Mouse (Mus musculus): ENCODE results near the gene Rbmx2. TPM values are rescaled to one million over a fixed set of nuclear protein-coding genes. Genes with fewer than 3 reads are reported as not detected.
A peak's percentile ranks its signal among the peaks of the same experiment; 100 is the strongest.

Rbmx2 gene
- total and polyA plus RNA-seq, 2 experiments from 2014 or later = 9.7 to 28.5 TPM

GRCm38 (mm10) chrX:48694460-48694859 is 344 bp upstream of the Rbmx2 start:
- Histone ChIP-seq H3K36me3 (ENCODE audit: insufficient read depth) (no peaks in the 10 kb centered on the region), H3K27me3 (ENCODE audit: insufficient read depth, low read length) (no peaks in the 10 kb centered on the region), H3K4me1 (ENCODE audit: insufficient read depth) (no peaks in the 10 kb centered on the region), H3K27ac (ENCODE audit: low read depth, low read length) (0 out of 2 replicates have a peak overlapping the region, but pooled peaks have one; percentile 21), H3K4me2 (ENCODE audit: low read depth) (peak overlapping the region; percentile 49), H3K9me3 (ENCODE audit: low read length) (no peaks in the 10 kb centered on the region), H3K9ac (0 out of 2 replicates have a peak overlapping the region, but pooled peaks have one; percentile 10), H3K4me3 (ENCODE audit: low read depth, low read length) (peak overlapping the region; percentile 53)
- ATAC-seq (peak; percentile 89), DNase-seq (no peak)
- no peak for TF ChIP-seq CTCF (IDR thresholded peaks at IDR 0.05; ENCODE audit: low read depth)
- 34% methylated on average over 6 of the region's 6 CpGs for WGBS

GRCm38 (mm10) chrX:48709701-48710100 is 14.9 kb downstream of the Rbmx2 start:
- WGBS = 88% methylated on average over 10 of the region's 10 CpGs
- ATAC-seq = no peak

GRCm38 (mm10) chrX:48712846-48713245 is 18.0 kb downstream of the Rbmx2 start:
- WGBS = 88% methylated on average over 8 of the region's 8 CpGs
- no peak overlapping the region for H3K9ac ChIP-seq
- H3K4me3 ChIP-seq (ENCODE audit: low read depth, low read length) = no peak overlapping the region
- no peak for TF ChIP-seq CTCF (IDR thresholded peaks at IDR 0.05; ENCODE audit: low read depth)
- H3K4me2 ChIP-seq (ENCODE audit: low read depth) = no peak overlapping the region
- H3K4me1 ChIP-seq (ENCODE audit: insufficient read depth) = no peaks in the 10 kb centered on the region
- no peaks in the 10 kb centered on the region for H3K9me3 ChIP-seq (ENCODE audit: low read length)
- no peak overlapping the region for H3K27ac ChIP-seq (ENCODE audit: low read depth, low read length)
- DNase-seq = no peak
- H3K27me3 ChIP-seq (ENCODE audit: insufficient read depth, low read length) = no peaks in the 10 kb centered on the region
- no peaks in the 10 kb centered on the region for H3K36me3 ChIP-seq (ENCODE audit: insufficient read depth)
- no peak for ATAC-seq

More at GRCm38 (mm10) chrX:48709701-48710100, 14.9 kb downstream of the Rbmx2 start:
- no peaks in the 10 kb centered on the region for H3K36me3 ChIP-seq (ENCODE audit: insufficient read depth)
- no peaks in the 10 kb centered on the region for H3K9me3 ChIP-seq (ENCODE audit: low read length)
- H3K9ac ChIP-seq = no peak overlapping the region
- DNase-seq = no peak
- no peak for TF ChIP-seq CTCF (IDR thresholded peaks at IDR 0.05; ENCODE audit: low read depth)
- H3K4me2 ChIP-seq (ENCODE audit: low read depth) = no peak overlapping the region
- no peaks in the 10 kb centered on the region for H3K27me3 ChIP-seq (ENCODE audit: insufficient read depth, low read length)
- no peak overlapping the region for H3K27ac ChIP-seq (ENCODE audit: low read depth, low read length)
- no peak overlapping the region for H3K4me3 ChIP-seq (ENCODE audit: low read depth, low read length)
- no peaks in the 10 kb centered on the region for H3K4me1 ChIP-seq (ENCODE audit: insufficient read depth)

GRCm38 (mm10) chrX:48754710-48755283 is 60.0 kb downstream of the Rbmx2 start:
- Histone ChIP-seq H3K27me3 (ENCODE audit: insufficient read depth, low read length) (no peaks in the 10 kb centered on the region), H3K9me3 (ENCODE audit: low read length) (no peaks in the 10 kb centered on the region), H3K27ac (ENCODE audit: low read depth, low read length) (no peak overlapping the region), H3K4me1 (ENCODE audit: insufficient read depth) (no peaks in the 10 kb centered on the region), H3K36me3 (ENCODE audit: insufficient read depth) (no peaks in the 10 kb centered on the region), H3K4me3 (ENCODE audit: low read depth, low read length) (no peak overlapping the region), H3K4me2 (ENCODE audit: low read depth) (no peak overlapping the region), H3K9ac (no peak overlapping the region)
- DNase-seq (no peak), ATAC-seq (no peak)
- 83% methylated on average over 2 of the region's 2 CpGs for WGBS
- TF ChIP-seq CTCF (IDR thresholded peaks at IDR 0.05; ENCODE audit: low read depth) = no peak

Other genes with a start within 250 kb of the Rbmx2 start
- 0.54 and 1.8 TPM in 2 replicates for gene Elf4, start 231.9 kb upstream of the Rbmx2 start, total RNA-seq (2014; rRNA removed)
- gene Elf4, start 231.9 kb upstream of the Rbmx2 start, polyA plus RNA-seq (2015; fragmentation: Nextera tagmentation; extraction: Ambion mirVana) = 0.13 and 0.24 TPM in 2 replicates
- 13.9 and 15.5 TPM in 2 replicates for gene Aifm1, start 181.4 kb upstream of the Rbmx2 start, total RNA-seq (2014; rRNA removed)
- gene Aifm1, start 181.4 kb upstream of the Rbmx2 start, polyA plus RNA-seq (2015; fragmentation: Nextera tagmentation; extraction: Ambion mirVana) = 28.0 and 28.2 TPM in 2 replicates
- gene Rab33a, start 175.7 kb upstream of the Rbmx2 start, total RNA-seq (2014; rRNA removed) = 50.9 and 84.3 TPM in 2 replicates
- gene Rab33a, start 175.7 kb upstream of the Rbmx2 start, polyA plus RNA-seq (2015; fragmentation: Nextera tagmentation; extraction: Ambion mirVana) = 97.9 and 104 TPM in 2 replicates
- gene Zfp280c, start 100.5 kb upstream of the Rbmx2 start, total RNA-seq (2014; rRNA removed) = 23.2 and 26.7 TPM in 2 replicates
- 6.6 and 7.6 TPM in 2 replicates for gene Zfp280c, start 100.5 kb upstream of the Rbmx2 start, polyA plus RNA-seq (2015; fragmentation: Nextera tagmentation; extraction: Ambion mirVana)
- 25.9 and 26.8 TPM in 2 replicates for gene Slc25a14, start 71.6 kb upstream of the Rbmx2 start, total RNA-seq (2014; rRNA removed)
- gene Slc25a14, start 71.6 kb upstream of the Rbmx2 start, polyA plus RNA-seq (2015; fragmentation: Nextera tagmentation; extraction: Ambion mirVana) = 51.9 and 54.2 TPM in 2 replicates
- 0.14 TPM in 1 of 2 replicates, not detected in the other for gene Gpr119, start 20.5 kb upstream of the Rbmx2 start, total RNA-seq (2014; rRNA removed)
- not detected in 2 replicates for gene Gpr119, start 20.5 kb upstream of the Rbmx2 start, polyA plus RNA-seq (2015; fragmentation: Nextera tagmentation; extraction: Ambion mirVana)
- gene Gm595, start 182.7 kb downstream of the Rbmx2 start, total RNA-seq (2014; rRNA removed) = not detected in 2 replicates
- 0.10 TPM in 1 of 2 replicates, not detected in the other for gene Gm595, start 182.7 kb downstream of the Rbmx2 start, polyA plus RNA-seq (2015; fragmentation: Nextera tagmentation; extraction: Ambion mirVana)

Measured in forebrain, postnatal 0 days (tissue).